ENCODE assay signal across 10 mouse cellular contexts in genomic region chr2:170411490-170412168, GRCm38 (mm10). TPM values are rescaled to one million over a fixed set of nuclear protein-coding genes. Genes with fewer than 3 reads are reported as not detected.
A peak's percentile ranks its signal among the peaks of the same experiment; 100 is the strongest.
DNase-seq lines count a peak whose midpoint lies in the region; ATAC-seq and TF ChIP-seq lines count a peak whose summit lies in the region.
"Had no signal": no experiment of that assay in that cellular context is flagged by ENCODE, and none has a peak within 500 bp of the region (broad histone marks: within the 10 kb centered on the region; RNA-seq: fewer than 3 reads in every experiment).

No protein-coding gene starts in this region.

- H3K9ac ChIP-seq in heart, embryonic 13.5 days = no peak overlapping the region
- no peak overlapping the region for H3K9ac ChIP-seq in hindbrain, embryonic 12.5 days
- H3K9ac ChIP-seq in midbrain, postnatal 0 days (replicated peaks; ENCODE audit: low read length, poor library complexity, severe bottlenecking) = 0 out of 2 replicates have a peak overlapping the region, but pooled peaks have one; percentile 20

- H3K4me2 ChIP-seq in heart, embryonic 13.5 days = peak overlapping the region; percentile 57
- H3K4me2 ChIP-seq in hindbrain, embryonic 12.5 days (replicated peaks) = peak overlapping the region; percentile 47
- H3K4me2 ChIP-seq in midbrain, postnatal 0 days (ENCODE audit: low read depth, low read length, poor library complexity, severe bottlenecking) = peak overlapping the region; percentile 33

- no peaks in the 10 kb centered on the region for H3K9me3 ChIP-seq in heart, embryonic 13.5 days
- H3K9me3 ChIP-seq in hindbrain, embryonic 12.5 days (replicated peaks) = no peaks in the 10 kb centered on the region
- H3K9me3 ChIP-seq in midbrain, postnatal 0 days (ENCODE audit: low read length) = no peaks in the 10 kb centered on the region

- H3K27me3 ChIP-seq in heart, embryonic 13.5 days (replicated peaks) = peaks cover 83% of the 10 kb centered on the region
- peaks cover 11% of the 10 kb centered on the region for H3K27me3 ChIP-seq in hindbrain, embryonic 12.5 days
- no peaks in the 10 kb centered on the region for H3K27me3 ChIP-seq in midbrain, postnatal 0 days (ENCODE audit: insufficient read depth, low read length)

- ATAC-seq in heart, embryonic 13.5 days (ENCODE audit: extremely low read depth, insufficient number of reproducible peaks, low FRiP score, low TSS enrichment) = no peak
- peak; percentile 51 for ATAC-seq in hindbrain, embryonic 12.5 days (ENCODE audit: low FRiP score)
- peak; percentile 27; the same call in 1 of the 2 replicates for ATAC-seq in midbrain, postnatal 0 days (ENCODE audit: low FRiP score)
- no peak for ATAC-seq in CD4-positive, CD25-positive, alpha-beta regulatory T cell, adult 4 months

- peaks cover 18% of the 10 kb centered on the region for H3K4me1 ChIP-seq in heart, embryonic 13.5 days
- peaks cover 16% of the 10 kb centered on the region for H3K4me1 ChIP-seq in hindbrain, embryonic 12.5 days
- no peaks in the 10 kb centered on the region for H3K4me1 ChIP-seq in midbrain, postnatal 0 days (ENCODE audit: insufficient read depth, low read length)

- H3K27ac ChIP-seq in heart, embryonic 13.5 days (replicated peaks) = no peak overlapping the region
- no peak overlapping the region for H3K27ac ChIP-seq in hindbrain, embryonic 12.5 days
- no peak overlapping the region for H3K27ac ChIP-seq in midbrain, postnatal 0 days (ENCODE audit: low read depth, low read length)
- H3K27ac ChIP-seq: left cerebral cortex, adult 2 months had no signal

- H3K4me3 ChIP-seq in heart, embryonic 13.5 days = peak overlapping the region; percentile 22; the same call in 1 of the 2 replicates
- peak overlapping the region; percentile 20 for H3K4me3 ChIP-seq in hindbrain, embryonic 12.5 days
- peak overlapping the region; percentile 13; the same call in 1 of the 2 replicates for H3K4me3 ChIP-seq in midbrain, postnatal 0 days (ENCODE audit: low read depth, low read length)
- H3K4me3 ChIP-seq: left cerebral cortex, adult 2 months had no signal

- H3K36me3 ChIP-seq in heart, embryonic 13.5 days = no peaks in the 10 kb centered on the region
- H3K36me3 ChIP-seq in hindbrain, embryonic 12.5 days = no peaks in the 10 kb centered on the region
- no peaks in the 10 kb centered on the region for H3K36me3 ChIP-seq in midbrain, postnatal 0 days (ENCODE audit: insufficient read depth, low read length)

- no peak for DNase-seq in heart, adult 9 months (ENCODE audit: low spot score in 2 of 2)
- DNase-seq in ZHBTc4 (ENCODE audit: low read depth, low spot score) = peak; percentile 92
- DNase-seq in midbrain, postnatal 0 days (ENCODE audit: low spot score) = no peak
- DNase-seq in spleen, postnatal 10 days (ENCODE audit: low spot score in 2 of 2) = no peak
- no peak for DNase-seq in cerebellum, postnatal 4 days (ENCODE audit: low spot score in 2 of 2)
- DNase-seq: B cell, adult 2 months had no signal

- TF ChIP-seq CTCF in midbrain, postnatal 0 days (IDR thresholded peaks at IDR 0.05) = peak; percentile 72

- 3% methylated on average over 13 of the region's 13 CpGs for WGBS in heart, embryonic 13.5 days
- WGBS in hindbrain, embryonic 12.5 days = 12% methylated on average over 13 of the region's 13 CpGs
- 12% methylated on average over 13 of the region's 13 CpGs for WGBS in midbrain, postnatal 0 days

RNA-seq across cellular contexts. Expression of gene Bcas1, which starts 16.0 kb away (rescaled TPM):
- 0.92 and 1.2 TPM in 2 replicates for polyA plus RNA-seq in heart, embryonic 13.5 days (2015; fragmentation: Nextera tagmentation; extraction: Ambion mirVana)
- 10.1 and 14.2 TPM in 2 replicates for polyA plus RNA-seq in hindbrain, embryonic 12.5 days (2016; fragmentation: Nextera tagmentation; extraction: Ambion mirVana)
- 9.4 and 9.6 TPM in 2 replicates for total RNA-seq in midbrain, postnatal 0 days (2014; rRNA removed)
- 7.5 and 8.5 TPM in 2 replicates for polyA plus RNA-seq in midbrain, postnatal 0 days (2015; fragmentation: Nextera tagmentation; extraction: Ambion mirVana)
- polyA plus RNA-seq in CD4-positive, CD25-positive, alpha-beta regulatory T cell, adult 4 months (2017; shearing (Covaris generic)) = 1 to 10 TPM; 5.1 to 8.0 TPM

Comparison
In these comparisons a context has a peak if more than half of its experiments do, and no peak if none do; other contexts are left out.
1. ATAC-seq: peak in hindbrain, embryonic 12.5 days (single experiment) and midbrain, postnatal 0 days (single experiment); none in heart, embryonic 13.5 days (single experiment) and CD4-positive, CD25-positive, alpha-beta regulatory T cell, adult 4 months (single experiment).
2. Peak in every context shown above with its lines, with median percentiles within 50 percentile points of each other: H3K4me2 ChIP-seq and H3K4me3 ChIP-seq.